Mouse (Mus musculus) ES-E14 (cell line): ENCODE results near the gene Dync1i1.

ENCODE experiments used
- CHD2 ChIP-seq: IDR thresholded peaks from 2 replicates; pipeline ENCODE4 v1.6.1; 2014; ENCODE audit warnings: mild to moderate bottlenecking, low read depth, low read length, inconsistent platforms
- ZNF384 ChIP-seq: IDR thresholded peaks from 2 replicates; pipeline ENCODE4 v1.6.1; 2012; ENCODE audit warnings: low read depth, low read length, inconsistent platforms

DNA sequence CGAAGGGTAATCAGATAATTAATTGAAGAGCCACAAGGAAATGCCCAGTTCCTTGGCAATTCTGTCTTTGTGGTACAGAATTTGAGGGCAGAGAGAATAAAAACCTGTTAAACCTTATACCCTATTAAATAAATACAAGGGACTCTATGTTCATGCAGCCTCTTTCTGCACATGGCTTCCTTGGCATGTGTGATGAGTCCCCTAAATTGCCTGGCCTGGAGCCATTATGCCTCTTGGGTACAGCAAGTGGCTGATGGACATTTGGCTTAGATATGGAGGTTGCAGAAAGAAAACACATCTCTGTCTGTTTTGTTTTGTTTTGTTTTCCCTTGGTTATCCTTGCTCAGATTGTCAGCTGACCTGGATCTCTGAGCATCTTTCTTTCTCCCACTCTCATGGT lies 43.1 kb downstream of the Dync1i1 start:
- TF ChIP-seq ZNF384: no peak
- no peak for TF ChIP-seq CHD2
